Mouse (Mus musculus) adrenal gland, postnatal 25 days (tissue): Measurements from ENCODE around the gene Herpud2. TPM values are rescaled to one million over a fixed set of nuclear protein-coding genes. Genes with fewer than 3 reads are reported as not detected.

Experiments
- DNase-seq: peaks from one replicate; pipeline ENCODE4 v3.0.0; 2021; ENCODE audit warnings: mixed read lengths
- long read RNA-seq: library from polyadenylated mRNA; stranded (forward); transcript quantifications from one replicate; pipeline ENCODE4 v2.0.0, GENCODE M21; 2021
- total RNA-seq: library from RNA; stranded (reverse); gene quantifications from 2 replicates; pipeline ENCODE4 v1.2.3, GENCODE M21; 2021

Gene Herpud2
- 55.4 and 59.4 TPM in 2 replicates for total RNA-seq
- long read RNA-seq, transcript Herpud2-201 (8 exons, 2,781 nt): major isoform, 75 of 97 reads
- long read RNA-seq, partial matches to known transcripts: 8 of 97 reads
- long read RNA-seq, other reads (novel, unspliced or antisense): 13 of 97 reads

GRCm38 (mm10) chr9:25151611-25152241 lies at the start of gene Herpud2:
Gene Herpud2 (minus strand): TSS chr9:25151820.
- peak; percentile 95 for DNase-seq

GRCm38 (mm10) chr9:25200987-25201386 lies 49.4 kb upstream of the Herpud2 start:
- no peak for DNase-seq

DNA sequence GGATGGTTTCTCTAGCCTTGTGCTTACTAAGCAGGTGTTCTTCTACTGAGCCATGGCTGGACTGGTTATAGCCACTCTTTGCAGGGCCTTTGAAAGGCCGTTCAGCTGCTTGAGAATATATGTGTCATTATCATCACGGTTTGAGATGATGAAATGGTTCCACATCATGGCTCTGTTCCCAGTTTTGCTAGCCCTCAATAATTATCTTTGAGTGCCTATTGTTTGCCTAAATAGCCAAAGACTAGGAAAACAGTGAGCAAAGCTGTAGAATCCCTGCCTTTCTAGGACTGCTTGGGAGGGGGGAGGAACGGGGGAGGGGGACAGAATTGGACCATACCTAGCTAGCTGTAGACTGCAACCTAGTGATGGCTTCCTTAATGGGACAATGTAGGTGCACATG lies 48.5 kb upstream of the Herpud2 start:
- DNase-seq: no peak

DNA sequence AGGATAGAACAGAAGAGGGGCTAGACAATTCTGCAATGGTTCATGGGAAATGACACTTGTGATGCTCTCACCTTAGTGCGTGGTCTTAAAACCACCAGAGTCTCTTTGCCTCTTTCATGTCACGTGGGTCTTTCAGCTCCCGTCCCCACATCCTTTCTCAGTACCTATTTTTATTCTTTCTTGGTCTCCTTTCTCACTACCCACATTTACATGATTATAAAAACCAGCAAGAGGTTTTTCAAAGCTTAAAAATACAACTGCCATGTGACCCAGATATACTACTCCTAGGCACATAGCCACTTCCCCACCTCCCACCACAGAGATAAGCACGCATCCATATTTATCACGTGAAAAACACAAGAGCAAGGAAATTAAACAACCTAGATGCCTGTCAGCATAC lies 45.1 kb upstream of the Herpud2 start:
- DNase-seq: no peak

DNA sequence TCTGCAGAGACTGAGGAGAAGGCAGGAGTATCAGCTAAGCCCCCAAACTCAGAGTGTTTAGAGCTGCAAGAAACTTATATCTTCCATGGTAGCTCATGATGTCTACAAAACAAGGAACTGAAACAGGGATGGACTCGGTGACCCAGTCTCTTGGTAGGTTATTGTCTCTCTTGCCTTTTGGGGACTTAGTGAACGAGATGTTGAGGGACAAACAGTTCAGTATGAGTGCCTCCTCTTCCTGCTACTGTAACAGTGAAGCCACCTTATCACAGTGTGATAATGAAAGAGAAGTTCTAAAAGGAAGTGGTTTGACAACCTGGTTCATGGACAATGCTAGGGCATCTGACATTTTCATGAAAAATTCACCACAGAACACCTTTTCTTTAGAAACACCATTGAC lies 40.0 kb upstream of the Herpud2 start:
- no peak for DNase-seq

DNA sequence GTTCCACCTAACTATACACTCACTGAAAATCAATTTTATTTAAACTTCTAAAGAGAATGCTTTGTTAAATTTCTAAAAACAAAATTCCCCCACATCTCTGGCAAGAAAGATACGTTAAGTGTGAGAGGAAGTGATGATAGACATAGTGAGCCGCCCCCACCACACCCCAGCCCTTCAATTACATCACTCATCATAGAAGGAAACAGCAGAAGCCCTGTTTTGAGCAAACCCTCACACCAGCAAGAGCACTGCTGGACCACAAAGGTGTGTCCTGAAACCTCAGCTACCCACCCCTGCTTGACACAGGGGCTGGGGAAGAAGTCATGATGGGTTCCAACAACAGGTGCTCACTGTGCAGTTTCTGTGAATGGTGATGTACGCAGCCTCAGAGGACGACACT lies 34.9 kb upstream of the Herpud2 start:
- no peak for DNase-seq

DNA sequence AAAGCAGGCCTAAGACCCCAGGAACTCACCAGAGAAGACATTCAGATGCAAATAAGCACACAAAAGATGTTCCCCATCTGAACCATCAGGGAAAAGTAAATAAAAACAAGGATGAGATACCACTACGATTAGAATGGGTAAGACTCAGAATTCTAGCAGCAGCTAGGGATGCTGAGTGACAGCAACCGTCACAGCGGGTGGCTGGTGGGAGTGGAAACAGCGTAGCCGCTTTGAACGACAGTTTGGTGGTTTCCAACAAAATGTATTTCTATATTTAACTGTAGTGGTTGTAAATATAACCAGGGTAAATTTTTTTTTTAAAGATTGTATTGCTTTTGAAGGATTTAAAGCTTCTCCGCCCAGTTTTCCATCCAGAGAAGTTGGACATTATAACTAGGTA lies 34.2 kb upstream of the Herpud2 start:
- no peak for DNase-seq

- no peak for DNase-seq
These were observed 33.0 kb upstream of the Herpud2 start for GRCm38 (mm10) chr9:25184606-25185005.

DNA sequence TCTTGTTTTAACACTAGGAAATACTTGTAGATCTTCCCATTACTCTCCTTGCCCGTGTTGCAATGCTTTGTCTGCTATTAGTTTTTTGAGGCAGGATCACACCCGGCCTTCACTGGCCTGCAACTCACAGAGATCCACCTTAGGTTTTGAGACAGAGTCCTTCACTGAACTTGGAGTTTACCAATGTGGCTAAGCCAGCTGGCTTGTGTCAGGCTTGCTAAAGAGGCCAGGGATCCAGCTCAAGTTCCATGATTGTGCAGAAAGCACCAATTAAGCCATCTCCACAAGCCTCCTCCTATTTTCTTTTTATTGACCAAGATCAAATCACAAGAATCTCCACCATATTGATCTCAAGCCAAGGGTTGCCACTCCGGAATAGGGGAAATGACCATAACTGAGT lies 26.4 kb upstream of the Herpud2 start:
- no peak for DNase-seq

GRCm38 (mm10) chr9:25177201-25177600 lies 25.6 kb upstream of the Herpud2 start:
- no peak for DNase-seq

GRCm38 (mm10) chr9:25176562-25176961 lies 24.9 kb upstream of the Herpud2 start:
- DNase-seq: no peak

GRCm38 (mm10) chr9:25175978-25176377 lies 24.4 kb upstream of the Herpud2 start:
- DNase-seq: no peak

DNA sequence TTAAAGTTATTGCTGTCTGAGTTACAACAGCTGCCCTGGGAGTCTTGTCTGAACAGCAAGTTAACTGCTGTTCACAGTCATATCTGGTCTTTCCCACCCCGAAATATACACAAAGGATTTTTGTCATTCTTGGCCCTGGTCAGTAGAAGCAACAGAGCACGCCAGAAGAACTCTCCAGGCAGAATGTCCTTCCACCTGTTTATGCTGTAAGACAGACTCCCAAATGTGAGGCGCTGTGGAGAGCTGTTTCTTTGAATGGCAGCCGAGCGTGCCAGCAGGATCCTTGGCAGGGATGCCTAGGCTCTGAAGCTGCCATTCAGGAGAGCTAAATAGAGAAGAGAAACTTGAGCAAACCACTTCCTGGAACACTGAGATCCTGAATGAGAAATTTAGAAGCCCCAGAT lies 23.4 kb upstream of the Herpud2 start:
- DNase-seq: peak; percentile 38

DNA sequence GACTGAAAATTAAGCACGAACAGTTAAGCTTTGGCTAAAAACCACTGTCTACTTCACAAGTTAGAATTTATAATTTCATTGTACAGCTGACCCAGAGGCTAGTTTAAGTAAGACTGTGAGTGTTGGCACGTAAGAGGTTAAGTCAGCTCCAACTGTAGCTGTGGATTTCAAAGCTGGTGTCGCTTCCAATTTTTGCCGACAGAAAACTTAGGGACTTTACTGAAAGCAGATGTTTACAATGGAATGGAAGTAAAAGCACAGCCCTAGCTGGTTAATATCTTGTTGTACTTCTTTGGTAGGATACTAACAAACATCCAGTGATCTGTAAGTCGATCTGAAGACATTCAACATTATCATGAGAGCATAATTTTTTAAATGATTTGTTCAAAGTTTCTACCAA lies 23.0 kb upstream of the Herpud2 start:
- DNase-seq: no peak

- DNase-seq: no peak
These were observed 21.6 kb upstream of the Herpud2 start for GRCm38 (mm10) chr9:25173171-25173570.

GRCm38 (mm10) chr9:25169626-25170025 lies 18.0 kb upstream of the Herpud2 start:
- DNase-seq: no peak

- peak; percentile 62 for DNase-seq
These were observed 16.0 kb upstream of the Herpud2 start for GRCm38 (mm10) chr9:25167458-25168084.

GRCm38 (mm10) chr9:25158218-25158617 lies 6.6 kb upstream of the Herpud2 start:
- DNase-seq: no peak

DNA sequence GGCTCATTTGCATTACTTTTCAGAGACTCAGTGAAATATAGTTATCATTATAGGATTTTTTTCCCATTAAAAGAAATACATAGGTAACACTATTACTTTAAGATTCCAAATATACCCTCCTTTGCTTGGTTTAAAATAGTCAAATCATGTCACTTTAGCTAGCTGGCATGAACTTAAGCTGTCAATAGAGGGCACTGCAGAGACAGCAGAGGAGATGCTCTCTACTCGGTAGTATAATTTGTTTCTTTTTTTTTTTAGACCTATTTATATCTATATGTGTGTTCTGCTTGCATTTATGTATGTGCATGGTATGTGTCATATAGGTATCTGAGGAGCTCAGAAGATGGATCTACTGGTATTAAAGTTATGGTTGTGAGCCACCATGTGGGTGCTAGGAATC lies 4.8 kb upstream of the Herpud2 start:
- DNase-seq: no peak

DNA sequence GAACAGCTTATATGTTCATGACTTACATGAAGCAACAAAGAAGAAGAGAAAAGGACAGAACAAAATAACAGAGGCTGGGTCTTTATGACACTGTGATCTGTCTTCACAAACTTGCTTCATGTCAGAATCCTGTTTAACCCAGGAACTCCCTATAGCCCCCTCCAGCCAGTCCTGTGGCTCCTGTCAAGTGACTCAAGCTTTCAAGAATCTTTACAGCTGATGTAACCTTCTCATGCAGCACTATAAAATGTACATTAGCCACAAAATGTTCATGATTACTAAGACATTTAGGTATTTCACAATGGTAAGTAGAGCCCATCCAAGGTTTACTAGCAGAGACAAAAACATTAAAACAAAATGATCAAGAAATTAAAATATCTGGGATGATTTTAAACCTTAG lies 1.4 kb upstream of the Herpud2 start:
- no peak for DNase-seq

- no peak for DNase-seq
These were observed 837 bp upstream of the Herpud2 start for GRCm38 (mm10) chr9:25152457-25152856.

- DNase-seq: peak; percentile 75
These were observed 619 bp downstream of the Herpud2 start for GRCm38 (mm10) chr9:25150791-25151610.

GRCm38 (mm10) chr9:25148767-25149166 lies 2.9 kb downstream of the Herpud2 start:
- DNase-seq: no peak
